Comparison of ENCODE assay signal across 8 mouse cellular contexts in the genomic region with DNA sequence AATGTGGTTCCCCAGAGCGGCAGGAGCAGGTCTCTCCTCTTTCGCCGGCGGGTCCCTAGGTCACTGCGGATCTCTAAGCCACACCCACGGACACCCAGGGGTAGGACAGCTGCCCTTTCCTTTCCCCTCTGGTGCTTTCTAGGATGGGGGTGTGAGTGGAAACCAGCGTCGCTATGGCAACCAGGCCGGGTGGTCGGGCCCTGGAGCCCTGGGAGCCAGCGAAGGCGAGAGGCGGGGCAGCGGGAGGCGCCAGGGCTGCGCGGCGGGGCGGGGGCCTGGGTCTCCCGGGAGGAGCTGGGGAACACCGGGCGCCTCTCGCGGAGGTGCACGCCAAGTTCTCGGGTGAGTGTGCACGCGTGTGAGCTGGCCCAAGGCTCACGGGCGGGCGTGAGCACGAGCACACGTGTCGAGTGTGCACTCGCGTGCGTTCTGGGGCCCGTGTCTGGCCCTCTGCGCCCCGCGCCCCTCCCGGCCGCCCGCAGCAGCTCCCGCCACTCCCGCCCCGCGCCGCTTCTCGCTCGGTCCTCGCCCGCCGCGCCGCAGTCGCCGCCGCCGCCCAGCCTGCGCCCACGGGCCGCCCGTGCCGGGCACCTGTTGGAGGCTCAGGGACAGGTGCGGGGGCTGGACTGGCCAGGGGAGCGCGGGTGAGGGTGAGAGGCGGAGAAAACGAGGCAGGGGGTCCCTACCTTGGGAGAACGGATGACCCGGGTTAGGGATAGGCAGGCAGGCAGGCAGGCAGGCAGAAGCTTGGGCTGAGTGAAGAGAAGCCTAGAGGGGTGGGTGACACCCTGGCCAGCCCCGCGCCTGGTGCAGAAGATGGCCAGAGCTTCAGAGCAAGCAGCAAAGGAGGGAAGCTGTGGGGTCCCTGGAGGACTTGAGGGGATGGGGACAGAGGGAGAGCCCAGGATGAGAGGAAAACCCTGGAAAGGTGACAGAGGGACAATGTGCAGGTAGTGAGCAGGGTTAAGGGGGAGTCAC. TPM values are rescaled to one million over a fixed set of nuclear protein-coding genes. Genes with fewer than 3 reads are reported as not detected.
DNase-seq lines count a peak whose midpoint lies in the region; ATAC-seq lines count a peak whose summit lies in the region.

No protein-coding gene starts in this region.

- no peaks in the 10 kb centered on the region for H3K9me3 ChIP-seq in kidney, embryonic 14.5 days (ENCODE audit: control insufficient read depth, low read length)
- no peaks in the 10 kb centered on the region for H3K9me3 ChIP-seq in embryonic facial prominence, embryonic 11.5 days (replicated peaks; ENCODE audit: control insufficient read depth, low read length)
- H3K9me3 ChIP-seq in limb, embryonic 11.5 days (ENCODE audit: control insufficient read depth, low read length) = no peaks in the 10 kb centered on the region

- H3K4me1 ChIP-seq in kidney, embryonic 14.5 days (ENCODE audit: control insufficient read depth, insufficient read depth, low read length) = peaks cover 19% of the 10 kb centered on the region; the same call in 1 of the 2 replicates
- H3K4me1 ChIP-seq in embryonic facial prominence, embryonic 11.5 days (ENCODE audit: control insufficient read depth, insufficient read depth, low read length) = peaks cover 3% of the 10 kb centered on the region; the same call in 1 of the 2 replicates
- peaks cover 13% of the 10 kb centered on the region for H3K4me1 ChIP-seq in limb, embryonic 11.5 days (ENCODE audit: control insufficient read depth, insufficient read depth, low read length)

- peaks cover 19% of the 10 kb centered on the region; the same call in 1 of the 2 replicates for H3K27me3 ChIP-seq in kidney, embryonic 14.5 days (ENCODE audit: control insufficient read depth, insufficient read depth, low read length)
- H3K27me3 ChIP-seq in embryonic facial prominence, embryonic 11.5 days (ENCODE audit: control insufficient read depth, insufficient read depth, low read length) = peaks cover 24% of the 10 kb centered on the region
- peaks cover 32% of the 10 kb centered on the region for H3K27me3 ChIP-seq in limb, embryonic 11.5 days (ENCODE audit: control insufficient read depth, insufficient read depth, low read length)

- peaks cover 12% of the 10 kb centered on the region for H3K36me3 ChIP-seq in kidney, embryonic 14.5 days (ENCODE audit: control insufficient read depth, insufficient read depth, low read length)
- H3K36me3 ChIP-seq in embryonic facial prominence, embryonic 11.5 days (replicated peaks; ENCODE audit: control insufficient read depth, insufficient read depth, low read depth, low read length) = peaks cover 2% of the 10 kb centered on the region; the same call in 1 of the 2 replicates
- H3K36me3 ChIP-seq in limb, embryonic 11.5 days (ENCODE audit: control insufficient read depth, insufficient read depth, low read length) = peaks cover 6% of the 10 kb centered on the region

- H3K27ac ChIP-seq in kidney, embryonic 14.5 days (ENCODE audit: low read depth, low read length) = no peak overlapping the region
- no peak overlapping the region for H3K27ac ChIP-seq in embryonic facial prominence, embryonic 11.5 days (replicated peaks; ENCODE audit: low read depth, low read length)
- no peak overlapping the region for H3K27ac ChIP-seq in limb, embryonic 11.5 days (replicated peaks; ENCODE audit: low read depth, low read length)

- H3K9ac ChIP-seq in kidney, embryonic 14.5 days (ENCODE audit: low read depth, low read length) = peak overlapping the region; percentile 70
- peak overlapping the region; percentile 68 for H3K9ac ChIP-seq in embryonic facial prominence, embryonic 11.5 days (replicated peaks; ENCODE audit: low read length)
- peak overlapping the region; percentile 62 for H3K9ac ChIP-seq in limb, embryonic 11.5 days (ENCODE audit: low read length)

- no peak for DNase-seq in kidney, postnatal 36 days
- DNase-seq in R1 (ENCODE audit: low read depth, low spot score) = peak; percentile 75
- peak; percentile 72 for DNase-seq in embryonic facial prominence, embryonic 11.5 days (ENCODE audit: low spot score)
- peak; percentile 71 for DNase-seq in limb, embryonic 11.5 days (ENCODE audit: low spot score)
- peak; percentile 92 for DNase-seq in retina, postnatal 1 day
- no peak for DNase-seq in thymus, adult 18-20 months
- no peak for DNase-seq in urinary bladder, postnatal 14 days (ENCODE audit: low spot score)

- under 1% methylated on average over 73 of the region's 74 CpGs for WGBS in kidney, embryonic 14.5 days
- WGBS in embryonic facial prominence, embryonic 11.5 days = under 1% methylated on average over 68 of the region's 74 CpGs
- WGBS in limb, embryonic 11.5 days = under 1% methylated on average over 62 of the region's 74 CpGs

- H3K4me3 ChIP-seq in kidney, embryonic 14.5 days (ENCODE audit: low read length) = peak overlapping the region; percentile 60
- H3K4me3 ChIP-seq in embryonic facial prominence, embryonic 11.5 days (ENCODE audit: low read depth, low read length) = peak overlapping the region; percentile 58
- peak overlapping the region; percentile 52 for H3K4me3 ChIP-seq in limb, embryonic 11.5 days (ENCODE audit: low read depth, low read length)

- peak overlapping the region; percentile 99 for H3K4me2 ChIP-seq in kidney, embryonic 14.5 days (replicated peaks; ENCODE audit: low read depth, low read length)
- peak overlapping the region; percentile 100 for H3K4me2 ChIP-seq in embryonic facial prominence, embryonic 11.5 days (ENCODE audit: low read depth, low read length)
- peak overlapping the region; percentile 100 for H3K4me2 ChIP-seq in limb, embryonic 11.5 days (ENCODE audit: low read depth, severe bottlenecking)

- ATAC-seq in kidney, embryonic 14.5 days (ENCODE audit: low FRiP score, low TSS enrichment) = peak; percentile 40
- ATAC-seq in embryonic facial prominence, embryonic 11.5 days (replicated peaks; ENCODE audit: insufficient number of reproducible peaks, low FRiP score, low TSS enrichment, low read depth) = peak; percentile 45; the same call in 1 of the 2 replicates
- ATAC-seq in limb, embryonic 11.5 days (ENCODE audit: insufficient number of reproducible peaks, low FRiP score, low TSS enrichment, low read depth) = peak; percentile 31; the same call in 1 of the 2 replicates

RNA-seq across cellular contexts. Expression of gene Doc2a, which starts 0.5 kb away (rescaled TPM):
- polyA plus RNA-seq in kidney, embryonic 14.5 days (2014; fragmentation: Nextera tagmentation; extraction: Ambion mirVana) = 7.2 and 8.8 TPM in 2 replicates
- 1.5 and 1.7 TPM in 2 replicates for polyA plus RNA-seq in embryonic facial prominence, embryonic 11.5 days (2014; fragmentation: Nextera tagmentation; extraction: Ambion mirVana)
- polyA plus RNA-seq in limb, embryonic 11.5 days (2014; fragmentation: Nextera tagmentation; extraction: Ambion mirVana) = 0.85 and 1.5 TPM in 2 replicates

RNA-seq across cellular contexts. Expression of gene Hirip3, which starts 14.1 kb away (rescaled TPM):
- 22.8 and 23.5 TPM in 2 replicates for polyA plus RNA-seq in kidney, embryonic 14.5 days (2014; fragmentation: Nextera tagmentation; extraction: Ambion mirVana)
- polyA plus RNA-seq in embryonic facial prominence, embryonic 11.5 days (2014; fragmentation: Nextera tagmentation; extraction: Ambion mirVana) = 18.8 and 23.4 TPM in 2 replicates
- 25.9 and 29.4 TPM in 2 replicates for polyA plus RNA-seq in limb, embryonic 11.5 days (2014; fragmentation: Nextera tagmentation; extraction: Ambion mirVana)

RNA-seq across cellular contexts. Expression of gene Ino80e, which starts 14.5 kb away (rescaled TPM):
- 92.4 and 94.0 TPM in 2 replicates for polyA plus RNA-seq in kidney, embryonic 14.5 days (2014; fragmentation: Nextera tagmentation; extraction: Ambion mirVana)
- polyA plus RNA-seq in embryonic facial prominence, embryonic 11.5 days (2014; fragmentation: Nextera tagmentation; extraction: Ambion mirVana) = 100 and 101 TPM in 2 replicates
- 117 and 118 TPM in 2 replicates for polyA plus RNA-seq in limb, embryonic 11.5 days (2014; fragmentation: Nextera tagmentation; extraction: Ambion mirVana)

RNA-seq across cellular contexts. Expression of gene 4930451I11Rik, which starts 16.3 kb away (rescaled TPM):
- polyA plus RNA-seq in kidney, embryonic 14.5 days (2014; fragmentation: Nextera tagmentation; extraction: Ambion mirVana) = not detected in 2 replicates
- not detected in 2 replicates for polyA plus RNA-seq in embryonic facial prominence, embryonic 11.5 days (2014; fragmentation: Nextera tagmentation; extraction: Ambion mirVana)
- not detected in 2 replicates for polyA plus RNA-seq in limb, embryonic 11.5 days (2014; fragmentation: Nextera tagmentation; extraction: Ambion mirVana)

RNA-seq across cellular contexts. Expression of gene Taok2, which starts 36.8 kb away (rescaled TPM):
- polyA plus RNA-seq in kidney, embryonic 14.5 days (2014; fragmentation: Nextera tagmentation; extraction: Ambion mirVana) = 24.9 and 29.2 TPM in 2 replicates
- 21.6 and 23.6 TPM in 2 replicates for polyA plus RNA-seq in embryonic facial prominence, embryonic 11.5 days (2014; fragmentation: Nextera tagmentation; extraction: Ambion mirVana)
- polyA plus RNA-seq in limb, embryonic 11.5 days (2014; fragmentation: Nextera tagmentation; extraction: Ambion mirVana) = 30.4 and 31.6 TPM in 2 replicates

Comparison
In these comparisons a context has a peak if more than half of its experiments do, and no peak if none do; other contexts are left out.
1. DNase-seq: peak in R1 (single experiment), embryonic facial prominence, embryonic 11.5 days (single experiment), limb, embryonic 11.5 days (single experiment) and retina, postnatal 1 day (single experiment); none in kidney, postnatal 36 days (0 of 2), thymus, adult 18-20 months (0 of 2) and urinary bladder, postnatal 14 days (single experiment).
2. Peak in every context shown above with its lines, with median percentiles within 50 percentile points of each other: ATAC-seq, H3K4me2 ChIP-seq, H3K4me3 ChIP-seq and H3K9ac ChIP-seq.